ENCODE assay signal across 8 mouse cellular contexts in genomic region chr9:69439805-69440357, GRCm38 (mm10). TPM values are rescaled to one million over a fixed set of nuclear protein-coding genes. Genes with fewer than 3 reads are reported as not detected.
DNase-seq lines count a peak whose midpoint lies in the region; ATAC-seq lines count a peak whose summit lies in the region.

No protein-coding gene starts in this region.

- no peak for ATAC-seq in frontal cortex, adult (ENCODE audit: low TSS enrichment)
- no peak; the same call in 1 of the 2 replicates for ATAC-seq in megakaryocyte-erythroid progenitor cell, adult 5-6 weeks (replicated peaks; ENCODE audit: low FRiP score, low TSS enrichment, poor library complexity, severe bottlenecking)

- peak; percentile 94 for DNase-seq in heart, adult 11 months
- no peak for DNase-seq in heart, adult 8-10 months (ENCODE audit: low spot score)
- DNase-seq in kidney, adult 9 months: peak; percentile 60
- peak; percentile 54 to 63 for DNase-seq in lung, postnatal 4 days
- no peak for DNase-seq in testis, postnatal 14 days (ENCODE audit: low spot score)

- H3K4me1 ChIP-seq in brown adipose tissue, adult 24 weeks (ENCODE audit: control insufficient read depth, insufficient read depth, insufficient read length, low read length): peaks cover 9% of the 10 kb centered on the region; the same call in 1 of the 2 replicates

- no peak overlapping the region for H3K4me3 ChIP-seq in brown adipose tissue, adult 24 weeks (ENCODE audit: insufficient read depth, low read depth, low read length)

- peak overlapping the region; percentile 33; the same call in 1 of the 2 replicates for H3K27ac ChIP-seq in brown adipose tissue, adult 24 weeks (replicated peaks; ENCODE audit: low read depth, low read length)

RNA-seq across cellular contexts. Expression of gene Anxa2, which starts 13.5 kb away (rescaled TPM):
- total RNA-seq in heart, adult 8-10 months (2022): 10 to 100 TPM; 48.1 to 87.1 (median 65.2) TPM
- 603 and 650 TPM in 2 replicates for polyA plus RNA-seq in brown adipose tissue, adult 24 weeks (2012; ENCODE audit: insufficient read depth, insufficient read length, missing spikeins)
- total RNA-seq in megakaryocyte-erythroid progenitor cell, adult 5-6 weeks (2014; fragmentation: Nextera tagmentation): 5.0 and 20.7 TPM in 2 replicates
- total RNA-seq in megakaryocyte-erythroid progenitor cell, adult 5-6 weeks (2017): 14.2 and 15.8 TPM in 2 replicates

RNA-seq across cellular contexts. Expression of gene Ice2, which starts 42.2 kb away (rescaled TPM):
- 1 to 10 TPM; 5.4 to 7.4 (median 6.7) TPM for total RNA-seq in heart, adult 8-10 months (2022)
- 4.2 and 5.0 TPM in 2 replicates for polyA plus RNA-seq in brown adipose tissue, adult 24 weeks (2012; ENCODE audit: insufficient read depth, insufficient read length, missing spikeins)
- 35.4 and 39.1 TPM in 2 replicates for total RNA-seq in megakaryocyte-erythroid progenitor cell, adult 5-6 weeks (2014; fragmentation: Nextera tagmentation)
- total RNA-seq in megakaryocyte-erythroid progenitor cell, adult 5-6 weeks (2017): 27.5 and 31.1 TPM in 2 replicates

Comparison
In these comparisons a context has a peak if more than half of its experiments do, and no peak if none do; other contexts are left out.
1. DNase-seq: peak in heart, adult 11 months (single experiment), kidney, adult 9 months (single experiment) and lung, postnatal 4 days (2 of 2); none in heart, adult 8-10 months (single experiment) and testis, postnatal 14 days (single experiment).